Mouse (Mus musculus): ENCODE data around the gene Rras2. TPM values are rescaled to one million over a fixed set of nuclear protein-coding genes. Genes with fewer than 3 reads are reported as not detected.
A peak's percentile ranks its signal among the peaks of the same experiment; 100 is the strongest.

Gene Rras2
- total RNA-seq (2015) (3.3 and 4.1 TPM in 2 replicates), total RNA-seq (2017) (2.7 and 4.8 TPM in 2 replicates)

- ATAC-seq (ENCODE audit: poor library complexity, severe bottlenecking), result peak; percentile 94
Measured at GRCm38 (mm10) chr7:114117444-114117905, at the start of gene Rras2. TSS of gene Rras2 (minus strand) at chr7:114117781.

GRCm38 (mm10) chr7:114162975-114163374, 45.4 kb upstream of the Rras2 start:
- ATAC-seq (ENCODE audit: poor library complexity, severe bottlenecking), result peak; percentile 54

- peak; percentile 56 for ATAC-seq (ENCODE audit: poor library complexity, severe bottlenecking)
Measured at GRCm38 (mm10) chr7:114161101-114161500, 43.5 kb upstream of the Rras2 start.

GRCm38 (mm10) chr7:114157716-114158278, 40.2 kb upstream of the Rras2 start:
- ATAC-seq (ENCODE audit: poor library complexity, severe bottlenecking), result no peak

- no peak for ATAC-seq (ENCODE audit: poor library complexity, severe bottlenecking)
Measured at GRCm38 (mm10) chr7:114156364-114156763, 38.8 kb upstream of the Rras2 start.

GRCm38 (mm10) chr7:114155053-114155865, 37.7 kb upstream of the Rras2 start:
- no peak for ATAC-seq (ENCODE audit: poor library complexity, severe bottlenecking)

- no peak for ATAC-seq (ENCODE audit: poor library complexity, severe bottlenecking)
Measured at GRCm38 (mm10) chr7:114151036-114151780, 33.6 kb upstream of the Rras2 start.

GRCm38 (mm10) chr7:114149564-114149963, 32.0 kb upstream of the Rras2 start:
- no peak for ATAC-seq (ENCODE audit: poor library complexity, severe bottlenecking)

- ATAC-seq (ENCODE audit: poor library complexity, severe bottlenecking), result no peak
Measured at GRCm38 (mm10) chr7:114149135-114149534, 31.6 kb upstream of the Rras2 start.

GRCm38 (mm10) chr7:114145841-114146240, 28.3 kb upstream of the Rras2 start:
- peak; percentile 64; the same call in 1 of the 2 replicates for ATAC-seq (ENCODE audit: poor library complexity, severe bottlenecking)

GRCm38 (mm10) chr7:114142151-114142798, 24.7 kb upstream of the Rras2 start:
- no peak for ATAC-seq (ENCODE audit: poor library complexity, severe bottlenecking)

GRCm38 (mm10) chr7:114140026-114140425, 22.4 kb upstream of the Rras2 start:
- no peak for ATAC-seq (ENCODE audit: poor library complexity, severe bottlenecking)

- no peak for ATAC-seq (ENCODE audit: poor library complexity, severe bottlenecking)
Measured at GRCm38 (mm10) chr7:114139400-114139799, 21.8 kb upstream of the Rras2 start.

GRCm38 (mm10) chr7:114138261-114138660, 20.7 kb upstream of the Rras2 start:
- no peak for ATAC-seq (ENCODE audit: poor library complexity, severe bottlenecking)

- no peak for ATAC-seq (ENCODE audit: poor library complexity, severe bottlenecking)
Measured at GRCm38 (mm10) chr7:114135166-114135565, 17.6 kb upstream of the Rras2 start.

GRCm38 (mm10) chr7:114133957-114134356, 16.4 kb upstream of the Rras2 start:
- no peak for ATAC-seq (ENCODE audit: poor library complexity, severe bottlenecking)

- no peak for ATAC-seq (ENCODE audit: poor library complexity, severe bottlenecking)
Measured at GRCm38 (mm10) chr7:114132316-114132715, 14.7 kb upstream of the Rras2 start.

GRCm38 (mm10) chr7:114129281-114129680, 11.7 kb upstream of the Rras2 start:
- no peak for ATAC-seq (ENCODE audit: poor library complexity, severe bottlenecking)

- no peak for ATAC-seq (ENCODE audit: poor library complexity, severe bottlenecking)
Measured at GRCm38 (mm10) chr7:114118180-114118579, 599 bp upstream of the Rras2 start.

GRCm38 (mm10) chr7:114116711-114117351, 750 bp downstream of the Rras2 start:
- ATAC-seq (ENCODE audit: poor library complexity, severe bottlenecking), result peak; percentile 36
